Mouse (Mus musculus) gastrocnemius, adult 2 months (tissue): ENCODE measurements around the gene Abi3. TPM values are rescaled to one million over a fixed set of nuclear protein-coding genes. Genes with fewer than 3 reads are reported as not detected.

ENCODE experiments used
- DNase-seq: peaks from one replicate; pipeline ENCODE4 v3.0.0; 2022
- H3K27ac ChIP-seq: fragments of 200-600 bp; 2 replicates; pipeline ENCODE4 v1.8.1; 2022; ENCODE audit warnings: mild to moderate bottlenecking
- H3K4me3 ChIP-seq: fragments of 200-600 bp; 2 replicates; pipeline ENCODE4 v1.8.1; 2022; ENCODE audit warnings: mild to moderate bottlenecking, moderate library complexity
- CTCF ChIP-seq: fragments of 200-600 bp; IDR thresholded peaks from 2 replicates; pipeline ENCODE4 v1.8.1; 2022; ENCODE audit warnings: antibody characterized with exemption, mild to moderate bottlenecking, moderate library complexity
- intact Hi-C: fragments of 180-260 bp; cut with DNase I; formaldehyde crosslinking; loops from one replicate; pipeline ENCODE4 v1.15.1; 2025
- total RNA-seq, 2 experiments: library from RNA; stranded (reverse); gene quantifications; 2 replicates each; pipeline ENCODE4 v1.2.3; 2021

The Abi3 gene
- total RNA-seq, 2 experiments from 2014 or later = 2.2 to 3.0 TPM

- DNase-seq = no peak
- no peak overlapping the region for H3K4me3 ChIP-seq
- intact Hi-C loops = no loop called here
- H3K27ac ChIP-seq = no peak overlapping the region
- TF ChIP-seq CTCF = no peak
Measured at GRCm38 (mm10) chr11:95814101-95814500, 28.2 kb downstream of the Abi3 start.

GRCm38 (mm10) chr11:95812224-95812623 lies 30.1 kb downstream of the Abi3 start:
- Histone ChIP-seq H3K4me3 (no peak overlapping the region), H3K27ac (no peak overlapping the region)
- no peak for TF ChIP-seq CTCF
- DNase-seq = no peak
- intact Hi-C loops = no loop called here

DNA sequence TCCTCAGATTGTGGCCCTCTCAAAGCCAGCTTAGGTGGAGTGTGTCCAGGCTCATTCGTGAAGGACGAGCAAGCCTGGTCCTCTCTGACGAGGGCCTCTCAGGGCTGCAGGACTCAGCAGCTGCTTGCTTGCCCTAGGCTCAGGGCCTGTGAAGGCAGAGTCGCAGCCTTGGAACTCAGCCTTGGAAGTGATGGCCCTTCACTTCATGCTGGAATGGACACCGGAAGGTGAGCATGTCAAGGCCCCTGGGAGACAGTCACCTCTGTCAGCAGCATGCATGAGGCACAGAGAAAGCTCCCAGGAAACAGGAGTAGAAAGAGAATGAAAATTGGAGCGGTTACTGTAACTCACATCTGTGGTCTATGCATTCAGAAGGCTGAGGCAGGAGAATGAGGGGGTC lies 30.5 kb downstream of the Abi3 start:
- no peak for TF ChIP-seq CTCF
- intact Hi-C loops = no loop called here
- Histone ChIP-seq H3K4me3 (no peak overlapping the region), H3K27ac (no peak overlapping the region; the same call in 1 of the 2 replicates)
- no peak for DNase-seq

DNA sequence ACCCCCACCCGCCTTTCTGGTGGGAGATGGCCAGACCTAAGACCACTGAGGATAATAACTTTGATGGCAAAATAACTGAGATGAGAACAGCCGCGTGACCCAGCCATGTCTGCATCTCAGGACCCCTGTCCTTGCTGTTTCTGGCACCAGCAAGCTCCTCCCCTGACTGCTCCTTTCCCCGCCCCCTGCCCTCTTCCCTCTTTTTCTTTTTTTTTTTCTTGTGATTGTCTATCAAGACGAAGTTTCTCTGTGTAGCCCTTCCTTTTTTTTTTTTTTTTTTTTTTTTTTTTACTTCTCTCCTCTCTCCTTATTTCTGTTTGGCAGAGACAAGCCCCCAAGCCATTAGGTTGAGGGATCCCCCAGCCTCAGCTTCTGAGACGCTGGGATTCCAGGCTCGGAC lies 31.4 kb downstream of the Abi3 start:
- Histone ChIP-seq H3K27ac (no peak overlapping the region), H3K4me3 (no peak overlapping the region)
- TF ChIP-seq CTCF = no peak
- no peak for DNase-seq
- intact Hi-C loops = no loop called here

DNA sequence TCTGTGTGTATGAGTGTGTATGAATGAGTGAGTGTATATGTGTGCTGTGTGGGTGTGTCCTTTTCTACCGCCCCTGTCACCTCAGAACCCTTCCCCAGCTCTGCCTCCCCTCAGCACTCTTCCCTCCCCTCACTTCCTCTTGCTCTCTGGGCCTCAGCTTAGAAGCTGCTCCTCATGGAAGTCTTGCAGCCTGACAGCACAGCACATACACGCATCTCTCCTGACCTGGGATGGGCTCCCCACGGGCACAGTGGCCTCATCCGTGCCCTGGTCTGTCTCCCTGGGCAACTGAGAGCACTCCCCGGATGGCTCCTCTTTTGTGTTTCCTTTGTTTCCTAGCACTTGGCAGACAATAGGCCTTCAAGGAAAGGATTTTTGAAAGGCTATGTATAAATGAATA lies 32.7 kb downstream of the Abi3 start:
- intact Hi-C loops = no loop called here
- TF ChIP-seq CTCF = no peak
- Histone ChIP-seq H3K4me3 (no peak overlapping the region), H3K27ac (no peak overlapping the region)
- no peak for DNase-seq

GRCm38 (mm10) chr11:95808448-95809011 lies 33.7 kb downstream of the Abi3 start:
- intact Hi-C loops = no loop called here
- peak overlapping the region; percentile 88 for H3K27ac ChIP-seq
- peak; percentile 90 for DNase-seq
- H3K4me3 ChIP-seq = no peak overlapping the region
- TF ChIP-seq CTCF = no peak

DNA sequence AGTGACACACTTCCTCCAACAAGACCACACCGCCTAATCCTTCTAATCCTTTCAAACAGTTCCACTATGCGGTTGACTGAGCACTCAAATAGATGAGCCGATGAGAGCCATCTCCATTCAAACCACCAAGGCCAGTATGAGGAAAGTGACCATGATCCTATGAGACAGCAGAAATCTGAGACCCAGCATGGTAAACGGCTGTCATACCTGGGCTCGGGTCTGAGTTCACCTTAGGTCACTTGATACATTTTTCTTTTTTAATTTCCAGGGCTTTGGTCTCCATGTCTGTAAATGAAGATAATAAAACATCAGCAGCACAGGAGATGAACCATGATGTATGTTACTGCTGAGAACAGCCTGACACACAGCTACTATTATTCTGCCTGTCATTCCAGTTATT lies 34.4 kb downstream of the Abi3 start:
- no peak for TF ChIP-seq CTCF
- DNase-seq = no peak
- intact Hi-C loops = no loop called here
- Histone ChIP-seq H3K27ac (peak overlapping the region; percentile 88), H3K4me3 (no peak overlapping the region)

- no peak overlapping the region for H3K4me3 ChIP-seq
- intact Hi-C loops = no loop called here
- H3K27ac ChIP-seq = peak overlapping the region; percentile 51
- TF ChIP-seq CTCF = no peak
- DNase-seq = peak; percentile 38
Measured at GRCm38 (mm10) chr11:95805527-95805926, 36.7 kb downstream of the Abi3 start.

- Histone ChIP-seq H3K4me3 (no peak overlapping the region), H3K27ac (peak overlapping the region; percentile 51)
- no peak for DNase-seq
- TF ChIP-seq CTCF = no peak
- intact Hi-C loops = no loop called here
Measured at GRCm38 (mm10) chr11:95805010-95805409, 37.3 kb downstream of the Abi3 start.

DNA sequence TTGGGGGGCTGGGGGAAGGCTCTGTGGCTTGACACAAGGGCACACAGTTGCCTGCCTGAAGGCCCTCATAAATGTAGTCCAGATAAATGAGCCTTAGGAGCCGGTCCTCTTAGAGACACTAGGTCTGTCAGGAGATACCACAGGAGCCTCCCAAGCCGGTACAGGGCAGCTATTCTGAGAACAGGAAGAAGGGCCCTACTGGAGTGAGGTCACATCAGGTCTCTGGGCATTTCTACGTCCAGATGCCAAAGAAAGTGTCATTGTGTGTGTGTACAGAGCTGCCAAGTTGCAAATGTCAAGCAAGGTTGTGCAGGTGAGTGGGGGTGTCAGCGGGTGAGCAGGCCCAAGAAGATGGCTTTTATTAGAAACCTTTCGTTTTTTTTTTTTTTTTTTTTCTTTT lies 46.7 kb downstream of the Abi3 start:
- intact Hi-C loops = no loop called here
- H3K4me3 ChIP-seq = peak overlapping the region; percentile 3
- H3K27ac ChIP-seq = peak overlapping the region; percentile 82
- DNase-seq = peak; percentile 67
- no peak for TF ChIP-seq CTCF

GRCm38 (mm10) chr11:95794201-95794600 lies 48.1 kb downstream of the Abi3 start:
- TF ChIP-seq CTCF = no peak
- H3K27ac ChIP-seq = peak overlapping the region; percentile 82
- no peak overlapping the region for H3K4me3 ChIP-seq
- intact Hi-C loops = no loop called here
- no peak for DNase-seq

- no peak for TF ChIP-seq CTCF
- intact Hi-C loops = no loop called here
- Histone ChIP-seq H3K4me3 (no peak overlapping the region), H3K27ac (0 out of 2 replicates have a peak overlapping the region, but pooled peaks have one; percentile 82)
- no peak for DNase-seq
Measured at GRCm38 (mm10) chr11:95792950-95793509, 49.2 kb downstream of the Abi3 start.

DNA sequence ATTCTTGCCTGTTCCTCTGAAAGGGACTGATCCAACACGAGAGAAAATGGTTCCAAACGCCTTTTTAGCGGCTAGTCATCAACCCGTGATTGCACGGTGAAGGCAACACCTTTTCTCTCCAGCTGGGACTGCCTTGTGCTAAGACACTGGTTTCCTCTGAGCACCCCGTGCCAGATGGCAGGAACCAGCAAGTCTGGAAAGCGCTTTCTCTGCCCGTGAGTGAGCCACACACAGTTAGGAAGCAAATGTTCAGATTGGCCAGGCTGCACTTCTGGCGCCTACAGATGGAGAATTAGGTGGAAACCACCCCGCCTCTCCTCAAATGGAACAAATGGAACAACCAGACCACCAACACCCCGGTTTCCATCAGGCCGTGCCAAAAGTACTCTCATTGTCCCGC lies 50.5 kb downstream of the Abi3 start:
- TF ChIP-seq CTCF = no peak
- no peak overlapping the region for H3K4me3 ChIP-seq
- intact Hi-C loops = no loop called here
- peak overlapping the region; percentile 63 for H3K27ac ChIP-seq
- peak; percentile 52 for DNase-seq

GRCm38 (mm10) chr11:95789451-95789891 lies 52.8 kb downstream of the Abi3 start:
- DNase-seq = peak; percentile 39
- TF ChIP-seq CTCF = no peak
- intact Hi-C loops = no loop called here
- Histone ChIP-seq H3K4me3 (no peak overlapping the region), H3K27ac (peak overlapping the region; percentile 46)
